Mouse (Mus musculus) neural tube, embryonic 11.5 days (tissue): ENCODE data around the gene Il1r2. TPM values are rescaled to one million over a fixed set of nuclear protein-coding genes. Genes with fewer than 3 reads are reported as not detected.

Experiments used
- ATAC-seq: fragments of 200-750 bp; cut with Nextera tagmentation; 2 replicates; pipeline ENCODE4 v1.8.0; 2017; ENCODE audit warnings: moderate number of reproducible peaks, mild to moderate bottlenecking, moderate TSS enrichment, moderate library complexity; ENCODE audit not compliant: insufficient read depth, low FRiP score, low TSS enrichment
- DNase-seq: peaks from one replicate; pipeline ENCODE4 v3.0.0-alpha.2; 2015; ENCODE audit warnings: low spot score
- H3K27ac ChIP-seq: fragments of 300-500 bp; sonication (generic); 2 replicates; pipeline ENCODE4 v1.5.1; 2014; ENCODE audit warnings: low read depth, mild to moderate bottlenecking, low read length
- H3K27me3 ChIP-seq: fragments of 300-500 bp; sonication (generic); 2 replicates; pipeline ENCODE4 v1.6.1; 2014; ENCODE audit warnings: mild to moderate bottlenecking, low read length, mixed read lengths; ENCODE audit not compliant: control insufficient read depth, insufficient read depth
- H3K36me3 ChIP-seq: fragments of 300-500 bp; sonication (generic); 2 replicates; pipeline ENCODE4 v1.6.1; 2014; ENCODE audit warnings: mild to moderate bottlenecking, low read length, moderate library complexity, mixed read lengths; ENCODE audit not compliant: control insufficient read depth, insufficient read depth
- H3K4me1 ChIP-seq: fragments of 300-500 bp; sonication (generic); 2 replicates; pipeline ENCODE4 v1.6.1; 2014; ENCODE audit warnings: low read length, mixed read lengths; ENCODE audit not compliant: control insufficient read depth, insufficient read depth
- H3K4me2 ChIP-seq: fragments of 300-500 bp; sonication (generic); 2 replicates; pipeline ENCODE4 v1.6.1; 2014; ENCODE audit warnings: low read depth, mild to moderate bottlenecking, moderate library complexity
- H3K4me3 ChIP-seq: fragments of 300-500 bp; sonication (generic); 2 replicates; pipeline ENCODE4 v1.5.1; 2014; ENCODE audit warnings: low read depth, low read length
- H3K9ac ChIP-seq: fragments of 300-500 bp; sonication (generic); 2 replicates; pipeline ENCODE4 v1.6.1; 2014; ENCODE audit warnings: mild to moderate bottlenecking, low read length
- H3K9me3 ChIP-seq: fragments of 300-500 bp; sonication (generic); 2 replicates; pipeline ENCODE4 v1.6.1; 2016; ENCODE audit warnings: low read length; ENCODE audit not compliant: control insufficient read depth
- WGBS: fragments of 180-500 bp; shearing (Covaris S2); extraction: QIAGEN DNeasy Blood & Tissue Kit; methylation state at CpG from one replicate; pipeline ENCODE4 v1.1.7; 2014; 5-methylcytosine and 5-hydroxymethylcytosine counted together
- polyA plus RNA-seq: library from polyadenylated mRNA; unstranded; fragments of >200 nt; fragmentation: Nextera tagmentation; extraction: Ambion mirVana; gene quantifications from 2 replicates; pipeline ENCODE4 v1.2.1, GENCODE M21; 2014

Il1r2 gene
- polyA plus RNA-seq, 1 experiment from 2014 or later = not detected

- no peak overlapping the region for H3K9ac ChIP-seq
- 88% methylated on average over 7 of the region's 7 CpGs for WGBS
- ATAC-seq (no peak), DNase-seq (no peak)
- no peaks in the 10 kb centered on the region for H3K4me1 ChIP-seq
- no peaks in the 10 kb centered on the region for H3K36me3 ChIP-seq
- no peak overlapping the region for H3K4me2 ChIP-seq
- H3K4me3 ChIP-seq = no peak overlapping the region
- H3K27me3 ChIP-seq = no peaks in the 10 kb centered on the region
- no peaks in the 10 kb centered on the region for H3K9me3 ChIP-seq
- no peak overlapping the region for H3K27ac ChIP-seq
These were observed 18.8 kb upstream of the Il1r2 start for GRCm38 (mm10) chr1:40055051-40055450.

GRCm38 (mm10) chr1:40055963-40056362, 17.9 kb upstream of the Il1r2 start:
- DNase-seq = no peak

DNA sequence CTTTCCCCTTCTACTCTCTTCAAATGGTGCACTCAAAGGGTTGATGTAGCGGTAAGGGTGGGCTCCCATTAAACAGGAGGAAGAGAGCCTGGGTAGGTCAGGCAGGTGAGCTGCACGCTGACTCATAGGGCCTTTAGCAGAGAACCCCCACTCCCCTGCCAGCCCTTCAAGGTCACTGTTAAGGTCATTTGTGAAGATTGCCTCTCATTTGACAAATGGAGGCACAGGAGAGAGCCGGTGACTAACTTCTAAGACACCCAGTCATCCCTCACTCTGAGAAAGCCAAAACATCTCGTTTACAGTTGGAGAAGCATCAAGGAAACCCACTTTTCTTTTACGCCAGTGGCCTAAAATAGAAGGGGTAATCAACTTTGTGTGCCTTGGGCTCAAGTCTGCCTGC, 16.5 kb upstream of the Il1r2 start:
- no peak overlapping the region for H3K4me2 ChIP-seq
- DNase-seq (no peak), ATAC-seq (no peak)
- no peaks in the 10 kb centered on the region for H3K36me3 ChIP-seq
- H3K27ac ChIP-seq = no peak overlapping the region
- H3K9me3 ChIP-seq = no peaks in the 10 kb centered on the region
- no peaks in the 10 kb centered on the region for H3K4me1 ChIP-seq
- 73% methylated on average over 5 of the region's 5 CpGs for WGBS
- H3K4me3 ChIP-seq = no peak overlapping the region
- H3K9ac ChIP-seq = no peak overlapping the region
- H3K27me3 ChIP-seq = no peaks in the 10 kb centered on the region

More at GRCm38 (mm10) chr1:40055963-40056362, 17.9 kb upstream of the Il1r2 start:
- ATAC-seq = no peak
- H3K4me1 ChIP-seq = no peaks in the 10 kb centered on the region
- H3K36me3 ChIP-seq = no peaks in the 10 kb centered on the region
- 91% methylated on average over 5 of the region's 5 CpGs for WGBS
- H3K27me3 ChIP-seq = no peaks in the 10 kb centered on the region
- no peak overlapping the region for H3K9ac ChIP-seq
- H3K4me3 ChIP-seq = no peak overlapping the region
- H3K9me3 ChIP-seq = no peaks in the 10 kb centered on the region
- no peak overlapping the region for H3K27ac ChIP-seq
- H3K4me2 ChIP-seq = no peak overlapping the region

GRCm38 (mm10) chr1:40058013-40058412, 15.9 kb upstream of the Il1r2 start:
- Histone ChIP-seq H3K4me2 (no peak overlapping the region), H3K4me3 (no peak overlapping the region), H3K27ac (no peak overlapping the region), H3K9ac (no peak overlapping the region), H3K4me1 (no peaks in the 10 kb centered on the region), H3K27me3 (no peaks in the 10 kb centered on the region), H3K36me3 (no peaks in the 10 kb centered on the region), H3K9me3 (no peaks in the 10 kb centered on the region)
- 70% methylated on average over 11 of the region's 11 CpGs for WGBS
- DNase-seq (no peak), ATAC-seq (no peak)

GRCm38 (mm10) chr1:40059122-40059774, 14.6 kb upstream of the Il1r2 start:
- H3K27me3 ChIP-seq = no peaks in the 10 kb centered on the region
- DNase-seq = no peak
- no peak overlapping the region for H3K4me3 ChIP-seq
- no peaks in the 10 kb centered on the region for H3K36me3 ChIP-seq
- WGBS = 89% methylated on average over 4 of the region's 4 CpGs
- no peak overlapping the region for H3K9ac ChIP-seq
- H3K4me2 ChIP-seq = no peak overlapping the region
- no peaks in the 10 kb centered on the region for H3K9me3 ChIP-seq
- ATAC-seq = no peak
- H3K4me1 ChIP-seq = 0 out of 2 replicates have a peak, but pooled peaks cover 2% of the 10 kb centered on the region
- H3K27ac ChIP-seq = no peak overlapping the region

DNA sequence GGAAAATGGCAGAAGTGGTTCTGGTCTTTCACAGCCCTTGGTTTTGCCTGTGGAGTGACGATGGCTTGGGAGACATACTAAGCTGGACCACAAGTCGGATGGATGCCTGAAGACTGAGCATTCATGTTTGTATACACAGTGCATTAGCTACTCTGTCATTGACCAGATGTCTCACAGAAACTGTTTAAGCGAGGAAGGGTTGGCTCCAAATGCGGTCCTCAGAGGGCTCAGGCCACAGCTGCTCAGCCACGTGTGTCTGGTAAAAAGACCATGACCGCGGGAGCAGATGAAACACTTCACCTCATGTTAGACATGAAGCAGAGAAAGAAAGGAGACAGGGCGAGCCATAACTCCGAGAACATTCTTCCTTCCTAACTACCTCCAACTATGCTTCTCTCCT, 12.5 kb upstream of the Il1r2 start:
- Histone ChIP-seq H3K4me1 (0 out of 2 replicates have a peak, but pooled peaks cover 2% of the 10 kb centered on the region), H3K9ac (no peak overlapping the region)

GRCm38 (mm10) chr1:40063409-40063808, 10.5 kb upstream of the Il1r2 start:
- 0 out of 2 replicates have a peak, but pooled peaks cover 2% of the 10 kb centered on the region for H3K4me1 ChIP-seq

More for the DNA sequence above, 12.5 kb upstream of the Il1r2 start:
- Histone ChIP-seq H3K4me3 (no peak overlapping the region), H3K9me3 (no peaks in the 10 kb centered on the region), H3K36me3 (no peaks in the 10 kb centered on the region), H3K27me3 (no peaks in the 10 kb centered on the region), H3K4me2 (no peak overlapping the region), H3K27ac (no peak overlapping the region)
- 81% methylated on average over 9 of the region's 9 CpGs for WGBS
- ATAC-seq (no peak), DNase-seq (no peak)

GRCm38 (mm10) chr1:40064508-40064907, 9.4 kb upstream of the Il1r2 start:
- H3K27me3 ChIP-seq = no peaks in the 10 kb centered on the region
- ATAC-seq (no peak), DNase-seq (no peak)
- H3K4me3 ChIP-seq = no peak overlapping the region
- no peak overlapping the region for H3K4me2 ChIP-seq
- 0 out of 2 replicates have a peak, but pooled peaks cover 2% of the 10 kb centered on the region for H3K4me1 ChIP-seq
- no peaks in the 10 kb centered on the region for H3K36me3 ChIP-seq
- H3K27ac ChIP-seq = no peak overlapping the region
- H3K9me3 ChIP-seq = no peaks in the 10 kb centered on the region
- WGBS = 89% methylated on average over 8 of the region's 8 CpGs
- H3K9ac ChIP-seq = no peak overlapping the region

More at GRCm38 (mm10) chr1:40063409-40063808, 10.5 kb upstream of the Il1r2 start:
- no peak overlapping the region for H3K4me3 ChIP-seq
- WGBS = 84% methylated on average over 4 of the region's 4 CpGs
- no peak overlapping the region for H3K27ac ChIP-seq
- no peak overlapping the region for H3K9ac ChIP-seq
- ATAC-seq (no peak), DNase-seq (no peak)
- no peaks in the 10 kb centered on the region for H3K36me3 ChIP-seq
- no peaks in the 10 kb centered on the region for H3K9me3 ChIP-seq
- H3K4me2 ChIP-seq = no peak overlapping the region
- H3K27me3 ChIP-seq = no peaks in the 10 kb centered on the region

- H3K9me3 ChIP-seq = no peaks in the 10 kb centered on the region
- H3K36me3 ChIP-seq = no peaks in the 10 kb centered on the region
- no peak overlapping the region for H3K4me3 ChIP-seq
- H3K27ac ChIP-seq = no peak overlapping the region
- H3K4me1 ChIP-seq = no peaks in the 10 kb centered on the region
- ATAC-seq (no peak), DNase-seq (no peak)
- no peaks in the 10 kb centered on the region for H3K27me3 ChIP-seq
- H3K9ac ChIP-seq = no peak overlapping the region
- no peak overlapping the region for H3K4me2 ChIP-seq
- 85% methylated on average over 4 of the region's 4 CpGs for WGBS
These were observed 1.3 kb upstream of the Il1r2 start for GRCm38 (mm10) chr1:40072558-40072957.
